Mouse (Mus musculus) embryo, embryonic 9.5 days (tissue): Measurements from ENCODE around the gene Vmn1r122.
"Not testable (repeated sequence)": the region's sequence is repeated elsewhere in the genome, so short reads cannot be mapped to it uniquely, and the experiment has no call there.

Experiments
- DNase-seq: peaks from one replicate; pipeline ENCODE4 v3.0.0-alpha.2; 2017; ENCODE audit errors: extremely low spot score

Vmn1r122 gene

GRCm38 (mm10) chr7:21134028-21134427 lies at the start of gene Vmn1r122:
TSS of gene Vmn1r122 (minus strand) at chr7:21134128.
- not testable (repeated sequence) for DNase-seq

- not testable (repeated sequence) for DNase-seq
These were observed 28.0 kb upstream of the Vmn1r122 start, which contains the start of gene Vmn1r123 for GRCm38 (mm10) chr7:21161885-21162284. TSS of gene Vmn1r123 (plus strand) at chr7:21162185.

- DNase-seq: not testable (repeated sequence)
These were observed 35.5 kb downstream of the Vmn1r122 start, which contains the start of gene Vmn1r121 for GRCm38 (mm10) chr7:21098413-21098812. TSS of gene Vmn1r121 (minus strand) at chr7:21098513.
